Mouse (Mus musculus): ENCODE data around the gene Dnah12. TPM values are rescaled to one million over a fixed set of nuclear protein-coding genes. Genes with fewer than 3 reads are reported as not detected.
"Not testable (repeated sequence)": the region's sequence is repeated elsewhere in the genome, so short reads cannot be mapped to it uniquely, and the experiment has no call there.

The Dnah12 gene
- polyA plus RNA-seq, 1 experiment from 2014 or later, result 0.07 TPM

GRCm38 (mm10) chr14:26907401-26907800, 214.3 kb downstream of the Dnah12 start:
- no peaks in the 10 kb centered on the region for H3K27me3 ChIP-seq (replicated peaks; ENCODE audit: control insufficient read depth, insufficient read depth, low read length)
- no peaks in the 10 kb centered on the region for H3K9me3 ChIP-seq (ENCODE audit: control insufficient read depth, low read length)
- DNase-seq (ENCODE audit: low spot score) (no peak), ATAC-seq (replicated peaks; ENCODE audit: low FRiP score) (no peak)
- no peak overlapping the region for H3K4me2 ChIP-seq
- no peaks in the 10 kb centered on the region for H3K36me3 ChIP-seq (ENCODE audit: control insufficient read depth, insufficient read depth, low read length)
- no peak overlapping the region for H3K27ac ChIP-seq (ENCODE audit: low read depth, low read length)
- no peaks in the 10 kb centered on the region for H3K4me1 ChIP-seq (replicated peaks; ENCODE audit: control insufficient read depth, insufficient read depth, low read length)
- H3K9ac ChIP-seq (ENCODE audit: low read depth, low read length), result no peak overlapping the region
- 78% methylated on average over 4 of the region's 4 CpGs for WGBS
- no peak overlapping the region for H3K4me3 ChIP-seq (ENCODE audit: low read depth, low read length)

DNA sequence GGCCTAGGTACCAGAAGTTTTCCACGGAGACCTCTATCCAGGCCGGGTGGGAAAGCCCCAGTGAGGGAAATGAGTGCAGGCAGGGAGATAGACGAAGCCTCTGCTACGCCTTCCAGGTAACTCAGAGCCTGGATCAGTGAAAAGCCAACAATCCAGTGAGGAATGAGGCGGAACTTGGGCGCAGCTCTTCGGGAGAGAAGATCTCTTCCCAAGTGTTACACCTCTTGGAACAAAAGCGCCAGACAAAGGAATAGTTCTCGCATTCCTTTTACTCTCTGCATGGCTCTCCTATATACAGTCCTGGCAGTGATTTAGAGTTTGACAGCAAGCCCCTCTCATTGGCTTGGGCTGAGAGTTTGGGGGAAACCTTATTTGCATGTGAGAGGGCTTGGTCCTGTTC, 217.4 kb downstream of the Dnah12 start:
- not testable (repeated sequence) for H3K4me1 ChIP-seq (replicated peaks; ENCODE audit: control insufficient read depth, insufficient read depth, low read length); H3K9ac ChIP-seq (ENCODE audit: low read depth, low read length); DNase-seq (ENCODE audit: low spot score); H3K36me3 ChIP-seq (ENCODE audit: control insufficient read depth, insufficient read depth, low read length); H3K27ac ChIP-seq (ENCODE audit: low read depth, low read length); H3K4me3 ChIP-seq (ENCODE audit: low read depth, low read length); H3K4me2 ChIP-seq; H3K27me3 ChIP-seq (replicated peaks; ENCODE audit: control insufficient read depth, insufficient read depth, low read length); H3K9me3 ChIP-seq (ENCODE audit: control insufficient read depth, low read length); ATAC-seq (replicated peaks; ENCODE audit: low FRiP score)
- WGBS, result 52% methylated on average over 9 of the region's 9 CpGs

DNA sequence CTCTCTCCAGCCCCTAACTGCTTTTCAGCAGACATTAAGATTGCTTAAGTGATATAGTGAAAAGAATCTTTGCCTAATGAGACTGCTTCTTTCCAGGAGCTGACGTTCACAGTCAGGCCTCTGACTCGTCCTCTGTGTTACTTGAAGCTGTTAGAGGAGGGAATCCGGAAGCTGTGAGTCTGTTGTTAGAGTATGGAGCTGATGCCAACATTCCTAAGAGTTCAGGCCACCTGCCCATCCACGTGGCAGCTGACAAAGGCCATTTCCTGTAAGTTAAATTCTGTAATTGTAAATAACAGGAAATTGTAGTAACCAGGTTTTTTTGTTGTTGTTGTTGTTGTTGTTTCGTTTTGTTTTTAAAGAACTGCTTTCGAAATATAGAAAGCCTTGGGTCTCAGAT, 218.1 kb downstream of the Dnah12 start:
- ATAC-seq (replicated peaks; ENCODE audit: low FRiP score), result no peak
- H3K27ac ChIP-seq (ENCODE audit: low read depth, low read length), result no peak overlapping the region
- no peaks in the 10 kb centered on the region for H3K27me3 ChIP-seq (replicated peaks; ENCODE audit: control insufficient read depth, insufficient read depth, low read length)
- H3K9me3 ChIP-seq (ENCODE audit: control insufficient read depth, low read length), result no peaks in the 10 kb centered on the region
- H3K4me2 ChIP-seq, result no peak overlapping the region
- H3K4me1 ChIP-seq (replicated peaks; ENCODE audit: control insufficient read depth, insufficient read depth, low read length), result no peaks in the 10 kb centered on the region
- no peak overlapping the region for H3K4me3 ChIP-seq (ENCODE audit: low read depth, low read length)
- no peak overlapping the region for H3K9ac ChIP-seq (ENCODE audit: low read depth, low read length)
- no peak for DNase-seq (ENCODE audit: low spot score)
- 70% methylated on average over 6 of the region's 6 CpGs for WGBS
- H3K36me3 ChIP-seq (ENCODE audit: control insufficient read depth, insufficient read depth, low read length), result no peaks in the 10 kb centered on the region

DNA sequence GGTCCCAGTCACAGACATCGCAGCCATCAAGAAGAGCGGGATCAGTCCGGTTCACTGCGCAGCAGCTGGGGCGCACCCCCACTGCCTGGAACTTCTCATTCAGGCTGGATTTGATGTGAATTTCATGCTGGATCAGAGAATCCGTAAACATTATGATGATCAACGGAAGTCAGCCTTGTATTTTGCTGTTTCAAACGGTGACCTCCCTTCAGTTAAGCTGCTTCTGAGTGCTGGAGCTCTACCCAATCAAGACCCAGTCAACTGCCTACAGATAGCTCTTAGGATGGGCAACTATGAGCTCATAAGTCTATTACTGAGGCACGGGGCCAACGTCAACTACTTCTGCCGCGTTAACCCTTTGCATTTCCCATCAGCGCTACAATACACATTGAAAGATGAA, 218.8 kb downstream of the Dnah12 start:
- no peak overlapping the region for H3K4me3 ChIP-seq (ENCODE audit: low read depth, low read length)
- no peaks in the 10 kb centered on the region for H3K4me1 ChIP-seq (replicated peaks; ENCODE audit: control insufficient read depth, insufficient read depth, low read length)
- H3K9me3 ChIP-seq (ENCODE audit: control insufficient read depth, low read length), result no peaks in the 10 kb centered on the region
- ATAC-seq (replicated peaks; ENCODE audit: low FRiP score), result no peak
- H3K27me3 ChIP-seq (replicated peaks; ENCODE audit: control insufficient read depth, insufficient read depth, low read length), result no peaks in the 10 kb centered on the region
- no peak overlapping the region for H3K9ac ChIP-seq (ENCODE audit: low read depth, low read length)
- H3K27ac ChIP-seq (ENCODE audit: low read depth, low read length), result no peak overlapping the region
- H3K4me2 ChIP-seq, result no peak overlapping the region
- H3K36me3 ChIP-seq (ENCODE audit: control insufficient read depth, insufficient read depth, low read length), result no peaks in the 10 kb centered on the region
- DNase-seq (ENCODE audit: low spot score), result no peak
- 91% methylated on average over 13 of the region's 13 CpGs for WGBS

- Histone ChIP-seq H3K36me3 (ENCODE audit: control insufficient read depth, insufficient read depth, low read length) (no peaks in the 10 kb centered on the region), H3K9me3 (ENCODE audit: control insufficient read depth, low read length) (no peaks in the 10 kb centered on the region), H3K27ac (ENCODE audit: low read depth, low read length) (no peak overlapping the region), H3K27me3 (replicated peaks; ENCODE audit: control insufficient read depth, insufficient read depth, low read length) (no peaks in the 10 kb centered on the region), H3K9ac (ENCODE audit: low read depth, low read length) (no peak overlapping the region), H3K4me3 (ENCODE audit: low read depth, low read length) (no peak overlapping the region), H3K4me2 (no peak overlapping the region), H3K4me1 (replicated peaks; ENCODE audit: control insufficient read depth, insufficient read depth, low read length) (no peaks in the 10 kb centered on the region)
- no peak for ATAC-seq (replicated peaks; ENCODE audit: low FRiP score)
- DNase-seq (ENCODE audit: low spot score), result no peak
- 83% methylated on average over 9 of the region's 9 CpGs for WGBS
These were observed 220.7 kb downstream of the Dnah12 start for GRCm38 (mm10) chr14:26913681-26914268.

- Histone ChIP-seq H3K4me2 (no peak overlapping the region), H3K4me1 (replicated peaks; ENCODE audit: control insufficient read depth, insufficient read depth, low read length) (no peaks in the 10 kb centered on the region), H3K4me3 (ENCODE audit: low read depth, low read length) (no peak overlapping the region), H3K36me3 (ENCODE audit: control insufficient read depth, insufficient read depth, low read length) (no peaks in the 10 kb centered on the region), H3K27me3 (replicated peaks; ENCODE audit: control insufficient read depth, insufficient read depth, low read length) (no peaks in the 10 kb centered on the region), H3K9ac (ENCODE audit: low read depth, low read length) (no peak overlapping the region), H3K27ac (ENCODE audit: low read depth, low read length) (no peak overlapping the region), H3K9me3 (ENCODE audit: control insufficient read depth, low read length) (no peaks in the 10 kb centered on the region)
- ATAC-seq (replicated peaks; ENCODE audit: low FRiP score) (no peak), DNase-seq (ENCODE audit: low spot score) (no peak)
- WGBS, result 81% methylated on average over 3 of the region's 3 CpGs
These were observed 226.2 kb downstream of the Dnah12 start for GRCm38 (mm10) chr14:26919310-26919709.

DNA sequence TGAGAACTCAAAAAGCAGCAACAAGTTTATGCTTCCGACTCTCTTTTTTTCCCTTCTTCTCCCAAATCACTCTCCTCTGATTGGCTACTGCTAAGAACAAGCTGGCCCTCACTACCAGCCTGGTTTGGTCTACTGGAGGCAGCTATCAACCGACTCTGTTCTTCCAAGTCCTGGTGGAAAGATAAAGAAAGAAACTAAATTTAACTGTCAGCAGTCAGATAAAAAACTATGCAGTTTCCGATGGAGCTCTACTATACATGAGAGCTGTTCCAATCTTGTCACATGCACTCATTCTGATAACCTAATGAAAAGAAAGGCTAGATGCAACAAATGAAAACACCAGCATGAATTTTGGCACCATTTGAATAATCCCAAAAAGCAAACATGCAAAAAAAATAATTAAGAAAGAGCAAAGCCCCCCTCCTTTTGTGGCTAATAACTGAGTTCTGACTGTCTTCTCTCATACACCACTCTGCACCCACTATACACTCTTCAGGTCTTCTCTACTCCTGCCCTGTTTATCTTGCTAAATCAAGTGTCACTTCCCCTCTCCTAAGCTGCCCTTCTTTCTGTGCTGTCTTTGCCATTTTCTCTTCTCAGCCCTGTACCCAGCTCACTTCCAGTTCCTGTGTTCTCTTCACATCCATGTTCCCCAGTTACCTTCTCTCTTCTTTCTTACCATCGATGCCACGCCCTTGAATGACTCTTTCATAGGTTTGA, 230.8 kb downstream of the Dnah12 start:
- Histone ChIP-seq H3K4me2 (no peak overlapping the region), H3K9ac (ENCODE audit: low read depth, low read length) (no peak overlapping the region), H3K27ac (ENCODE audit: low read depth, low read length) (no peak overlapping the region), H3K9me3 (ENCODE audit: control insufficient read depth, low read length) (no peaks in the 10 kb centered on the region), H3K4me1 (replicated peaks; ENCODE audit: control insufficient read depth, insufficient read depth, low read length) (no peaks in the 10 kb centered on the region), H3K27me3 (replicated peaks; ENCODE audit: control insufficient read depth, insufficient read depth, low read length) (no peaks in the 10 kb centered on the region), H3K4me3 (ENCODE audit: low read depth, low read length) (no peak overlapping the region), H3K36me3 (ENCODE audit: control insufficient read depth, insufficient read depth, low read length) (peaks cover 2% of the 10 kb centered on the region; the same call in 1 of the 2 replicates)
- 64% methylated on average over 5 of the region's 5 CpGs for WGBS
- DNase-seq (ENCODE audit: low spot score) (no peak), ATAC-seq (replicated peaks; ENCODE audit: low FRiP score) (peak; percentile 54; the same call in 1 of the 2 replicates)

DNA sequence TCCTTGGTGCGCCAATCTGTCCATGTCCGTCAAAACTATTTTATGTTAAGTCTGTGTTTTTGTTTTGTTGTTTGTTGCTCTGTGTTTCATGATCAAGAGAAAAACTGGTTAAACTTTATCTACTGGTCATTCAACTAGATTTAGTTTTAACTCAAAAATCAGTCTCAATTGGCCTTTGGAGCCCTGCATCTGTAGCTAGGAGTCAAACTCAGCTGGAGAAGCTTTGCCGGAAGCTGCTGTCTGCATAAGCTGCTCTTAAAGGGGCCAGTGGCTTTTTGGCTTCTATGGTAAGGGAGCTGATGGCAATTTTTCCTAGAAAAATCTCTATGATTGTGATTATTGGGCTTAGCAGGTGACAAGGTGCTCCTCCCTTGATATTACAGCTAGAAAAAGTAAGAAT, 241.8 kb downstream of the Dnah12 start:
- H3K27me3 ChIP-seq (replicated peaks; ENCODE audit: control insufficient read depth, insufficient read depth, low read length), result no peaks in the 10 kb centered on the region
- H3K9ac ChIP-seq (ENCODE audit: low read depth, low read length), result no peak overlapping the region
- H3K27ac ChIP-seq (ENCODE audit: low read depth, low read length), result no peak overlapping the region
- no peak overlapping the region for H3K4me2 ChIP-seq
- H3K36me3 ChIP-seq (ENCODE audit: control insufficient read depth, insufficient read depth, low read length), result no peaks in the 10 kb centered on the region
- H3K4me1 ChIP-seq (replicated peaks; ENCODE audit: control insufficient read depth, insufficient read depth, low read length), result no peaks in the 10 kb centered on the region
- 85% methylated on average over 3 of the region's 3 CpGs for WGBS
- DNase-seq (ENCODE audit: low spot score) (no peak), ATAC-seq (replicated peaks; ENCODE audit: low FRiP score) (no peak)
- no peaks in the 10 kb centered on the region for H3K9me3 ChIP-seq (ENCODE audit: control insufficient read depth, low read length)
- no peak overlapping the region for H3K4me3 ChIP-seq (ENCODE audit: low read depth, low read length)

GRCm38 (mm10) chr14:26935558-26935957, 242.5 kb downstream of the Dnah12 start:
- Histone ChIP-seq H3K27ac (ENCODE audit: low read depth, low read length) (no peak overlapping the region), H3K9me3 (ENCODE audit: control insufficient read depth, low read length) (no peaks in the 10 kb centered on the region), H3K9ac (ENCODE audit: low read depth, low read length) (no peak overlapping the region), H3K4me1 (replicated peaks; ENCODE audit: control insufficient read depth, insufficient read depth, low read length) (no peaks in the 10 kb centered on the region), H3K4me3 (ENCODE audit: low read depth, low read length) (no peak overlapping the region), H3K36me3 (ENCODE audit: control insufficient read depth, insufficient read depth, low read length) (no peaks in the 10 kb centered on the region), H3K27me3 (replicated peaks; ENCODE audit: control insufficient read depth, insufficient read depth, low read length) (no peaks in the 10 kb centered on the region), H3K4me2 (no peak overlapping the region)
- no peak for DNase-seq (ENCODE audit: low spot score)
- no peak for ATAC-seq (replicated peaks; ENCODE audit: low FRiP score)
- 75% methylated on average over 4 of the region's 4 CpGs for WGBS

All from liver, embryonic 11.5 days (tissue).